Mouse (Mus musculus) regulatory T cell (primary cell): ENCODE measurements around the gene Rhot1.

Source experiments
- in situ Hi-C: fragments of 300-600 bp; cut with MboI, MseI; formaldehyde crosslinking; loops from one replicate; pipeline ENCODE4 v1.15.1; 2025; ENCODE audit warnings: high pct_unique_total_duplicates

Gene Rhot1

GRCm38 (mm10) chr11:80287150-80287549 lies 78.3 kb downstream of the Rhot1 start:
- in situ Hi-C loops = no loop called here

DNA sequence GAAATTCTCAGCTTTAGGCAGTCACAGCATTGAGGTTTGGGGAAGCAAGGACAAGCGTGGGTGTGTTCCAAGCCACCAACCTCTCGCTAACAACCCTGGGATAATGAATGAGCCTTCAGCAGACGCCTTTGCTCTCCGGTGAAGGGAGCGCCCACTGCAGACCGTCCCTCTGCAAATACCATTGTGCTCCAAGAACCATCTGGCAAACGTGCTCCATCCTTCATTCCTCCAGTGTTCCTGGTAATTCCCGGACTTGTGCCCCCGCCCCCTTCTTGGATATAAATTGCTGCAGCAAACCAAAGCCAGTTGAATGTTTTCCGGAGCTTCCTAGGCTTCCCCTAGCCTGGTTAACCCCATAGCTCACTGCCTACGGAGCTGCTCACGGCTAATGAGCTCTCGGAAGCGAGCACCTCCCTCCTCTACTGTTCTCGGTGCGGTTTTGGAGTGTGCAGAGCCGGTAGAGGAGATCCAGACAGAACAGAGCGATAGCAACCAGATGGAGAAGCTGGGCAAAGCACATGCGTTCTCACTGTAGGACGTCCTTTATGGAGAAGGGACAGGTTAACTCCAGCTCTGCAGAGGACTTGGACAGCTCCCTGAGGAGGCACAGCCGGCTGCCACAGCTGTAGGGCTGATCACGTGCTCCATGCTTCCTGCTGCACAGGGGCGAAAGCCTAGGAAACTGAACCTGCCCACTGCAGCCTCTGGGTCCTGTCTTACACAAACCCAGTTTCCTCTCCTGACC lies 81.1 kb downstream of the Rhot1 start:
- in situ Hi-C loops = no loop called here

DNA sequence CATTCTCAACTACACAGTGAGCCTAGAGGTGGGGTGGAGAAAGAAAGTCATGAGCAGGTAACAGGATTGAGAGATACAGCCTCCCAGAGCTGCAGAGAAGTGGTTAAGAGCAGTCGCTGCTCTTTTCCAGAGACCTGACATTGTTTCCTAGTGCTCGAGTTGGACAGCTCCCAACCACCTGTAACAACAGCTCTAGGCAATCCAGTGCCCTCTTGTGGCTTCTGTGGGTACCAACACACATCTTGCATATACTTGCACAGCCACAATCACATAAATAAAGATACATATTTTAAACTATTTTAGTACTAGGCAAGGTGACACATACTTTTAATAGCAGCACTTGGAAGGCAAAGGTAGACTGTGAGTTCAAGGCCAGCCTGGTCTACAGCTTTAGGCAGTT lies 82.2 kb downstream of the Rhot1 start:
- in situ Hi-C loops = no loop called here

DNA sequence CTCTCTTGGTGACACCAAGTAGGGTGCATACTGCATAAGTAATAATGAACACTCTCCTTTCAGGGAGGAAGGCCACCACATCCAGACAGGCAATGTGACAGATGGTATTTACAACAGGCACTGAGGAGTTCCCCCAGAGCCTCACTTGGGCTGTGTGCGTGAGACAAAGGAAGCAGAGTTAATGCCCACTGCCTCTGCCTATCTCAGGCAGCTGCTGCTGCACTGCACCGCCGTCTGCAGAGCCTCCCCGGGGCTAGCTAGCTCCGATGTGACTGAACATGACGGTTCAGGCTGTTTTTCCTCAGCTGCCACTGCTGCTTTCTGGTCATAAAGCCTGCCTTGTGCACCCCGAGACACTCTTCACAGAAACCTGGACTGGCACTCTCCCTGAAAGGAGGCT lies 83.6 kb downstream of the Rhot1 start:
- in situ Hi-C loops = no loop called here

- in situ Hi-C loops = no loop called here
Observed at GRCm38 (mm10) chr11:80295066-80295465, 86.2 kb downstream of the Rhot1 start.

DNA sequence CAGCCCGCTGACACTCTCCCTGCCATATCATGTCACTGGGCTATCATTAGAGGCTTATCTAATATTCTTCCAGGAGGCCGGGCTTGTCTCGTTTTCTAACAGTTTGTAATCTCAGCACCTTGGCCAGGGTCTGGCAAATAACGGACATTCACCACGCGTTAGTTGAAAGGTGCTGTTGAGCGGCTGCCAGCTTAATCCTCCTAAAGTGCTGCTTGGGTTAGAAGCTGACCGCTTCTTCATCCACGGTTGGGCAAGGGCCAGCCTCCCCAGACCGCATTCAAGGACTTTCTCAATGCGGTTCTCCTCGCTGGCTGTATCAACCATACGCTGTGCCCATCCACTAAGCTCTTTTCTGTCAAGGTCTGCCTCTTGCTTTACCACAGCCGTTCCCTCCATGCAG lies 87.0 kb downstream of the Rhot1 start:
- in situ Hi-C loops = no loop called here

GRCm38 (mm10) chr11:80299513-80300235 lies 90.9 kb downstream of the Rhot1 start:
- in situ Hi-C loops = no loop called here

- in situ Hi-C loops = no loop called here
Observed at GRCm38 (mm10) chr11:80300551-80301315, 91.9 kb downstream of the Rhot1 start, which contains the start of gene Rhbdl3. TSS of gene Rhbdl3 (plus strand) at chr11:80300912.

- in situ Hi-C loops = no loop called here
Observed at GRCm38 (mm10) chr11:80301316-80302045, 92.7 kb downstream of the Rhot1 start.

DNA sequence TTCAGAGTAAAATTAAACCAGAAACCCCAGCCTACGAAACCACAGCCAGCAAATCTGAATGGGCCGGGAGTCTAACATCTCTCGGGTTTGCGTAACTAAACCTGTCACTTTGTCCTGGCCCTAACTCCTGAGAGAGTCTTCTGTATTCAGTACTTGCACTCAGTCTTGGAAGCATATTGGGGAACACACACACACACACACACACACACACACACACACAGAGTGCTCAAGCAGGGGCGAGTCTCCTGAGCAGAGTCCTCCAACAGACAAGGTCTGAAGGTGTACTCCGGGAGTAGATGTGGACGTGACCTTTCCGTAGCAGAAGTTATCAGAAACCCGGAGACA lies 93.2 kb downstream of the Rhot1 start:
- in situ Hi-C loops = no loop called here

GRCm38 (mm10) chr11:80302536-80302935 lies 93.7 kb downstream of the Rhot1 start:
- in situ Hi-C loops = no loop called here

DNA sequence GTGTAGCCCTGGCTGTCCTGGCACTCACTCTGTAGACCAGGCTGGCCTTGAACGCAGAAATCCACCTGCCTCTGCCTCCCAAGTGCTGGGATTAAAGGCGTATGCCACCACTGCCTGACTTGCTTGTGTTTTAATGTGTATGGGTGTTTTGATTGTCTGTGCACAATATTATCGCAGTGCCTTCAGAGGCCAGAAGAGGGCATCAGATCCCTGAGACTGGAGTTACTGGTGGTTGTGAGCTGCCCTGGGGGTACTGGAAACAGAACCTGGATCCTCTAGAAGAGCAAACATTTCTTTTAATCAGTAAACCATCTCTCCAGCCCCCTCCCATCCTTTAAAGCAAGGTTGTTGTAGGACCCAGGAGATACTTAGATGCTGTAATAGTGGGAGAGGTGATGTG lies 94.9 kb downstream of the Rhot1 start:
- in situ Hi-C loops = no loop called here

- in situ Hi-C loops = no loop called here
Observed at GRCm38 (mm10) chr11:80304846-80305245, 96.0 kb downstream of the Rhot1 start.

- in situ Hi-C loops = no loop called here
Observed at GRCm38 (mm10) chr11:80308537-80308936, 99.7 kb downstream of the Rhot1 start.

- in situ Hi-C loops = no loop called here
Observed at GRCm38 (mm10) chr11:80311271-80311670, 102.5 kb downstream of the Rhot1 start.

DNA sequence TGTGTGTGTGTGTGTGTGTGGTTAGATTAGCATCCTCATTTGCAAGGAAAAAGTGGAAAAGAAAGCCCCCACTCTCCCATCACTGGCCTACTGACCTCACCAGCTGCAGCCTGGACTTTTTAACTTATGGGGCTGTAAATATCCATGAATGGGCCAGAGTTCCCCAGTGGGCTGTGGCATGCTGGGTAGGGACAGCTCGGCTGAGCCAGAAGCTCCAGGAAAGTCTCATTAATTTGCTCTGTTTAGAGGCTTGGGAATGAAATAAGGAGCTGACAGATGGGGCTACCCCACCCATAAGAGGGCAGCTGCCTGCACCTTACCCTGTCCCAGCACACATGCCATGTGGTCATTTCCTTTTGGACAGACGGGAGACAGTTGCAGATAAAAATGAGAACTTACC lies 103.2 kb downstream of the Rhot1 start:
- in situ Hi-C loops = no loop called here

GRCm38 (mm10) chr11:80312565-80312964 lies 103.7 kb downstream of the Rhot1 start:
- in situ Hi-C loops = no loop called here

GRCm38 (mm10) chr11:80313462-80313861 lies 104.6 kb downstream of the Rhot1 start:
- in situ Hi-C loops = no loop called here

DNA sequence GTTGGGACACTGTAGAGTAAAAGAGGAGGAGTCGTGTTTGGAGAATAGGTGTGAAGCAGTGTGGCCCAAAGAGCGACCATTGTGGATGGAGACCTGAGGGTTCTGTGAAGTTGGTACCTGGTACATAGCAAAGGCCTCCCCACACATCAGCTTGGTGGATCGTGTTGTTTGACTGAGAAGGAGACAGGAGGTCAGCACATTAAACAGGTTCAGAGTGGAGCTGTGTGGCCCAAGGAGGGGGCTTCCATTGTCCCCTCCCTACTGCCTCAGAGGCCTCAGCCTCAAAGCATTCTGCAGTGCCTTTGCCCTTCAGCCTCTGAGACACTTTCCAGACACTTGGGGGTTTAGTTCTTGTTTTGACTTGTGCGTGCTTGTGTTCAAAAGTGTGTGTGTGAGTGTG lies 105.1 kb downstream of the Rhot1 start:
- in situ Hi-C loops = no loop called here

- in situ Hi-C loops = no loop called here
Observed at GRCm38 (mm10) chr11:80315743-80316639, 107.2 kb downstream of the Rhot1 start.
